Mouse (Mus musculus): ENCODE measurements around the gene Ralb. TPM values are rescaled to one million over a fixed set of nuclear protein-coding genes. Genes with fewer than 3 reads are reported as not detected.

Gene Ralb
- polyA plus RNA-seq, 1 experiment from 2014 or later = 85.5 TPM

- 82% methylated on average over 10 of the region's 10 CpGs for WGBS
- Histone ChIP-seq H3K4me2 (ENCODE audit: low read depth, severe bottlenecking) (no peak overlapping the region), H3K9me3 (ENCODE audit: control insufficient read depth, low read length) (no peaks in the 10 kb centered on the region), H3K27ac (replicated peaks; ENCODE audit: low read depth, low read length) (no peak overlapping the region), H3K9ac (ENCODE audit: low read length) (no peak overlapping the region), H3K27me3 (ENCODE audit: control insufficient read depth, insufficient read depth, low read length) (no peaks in the 10 kb centered on the region), H3K4me3 (ENCODE audit: low read depth, low read length) (no peak overlapping the region), H3K4me1 (ENCODE audit: control insufficient read depth, insufficient read depth, low read length) (0 out of 2 replicates have a peak, but pooled peaks cover 2% of the 10 kb centered on the region), H3K36me3 (ENCODE audit: control insufficient read depth, insufficient read depth, low read length) (no peaks in the 10 kb centered on the region)
- no peak for DNase-seq (ENCODE audit: low spot score)
- no peak for ATAC-seq (ENCODE audit: insufficient number of reproducible peaks, low FRiP score, low TSS enrichment, low read depth)
These were observed 53.8 kb downstream of the Ralb start for GRCm38 (mm10) chr1:119450651-119451345.

DNA sequence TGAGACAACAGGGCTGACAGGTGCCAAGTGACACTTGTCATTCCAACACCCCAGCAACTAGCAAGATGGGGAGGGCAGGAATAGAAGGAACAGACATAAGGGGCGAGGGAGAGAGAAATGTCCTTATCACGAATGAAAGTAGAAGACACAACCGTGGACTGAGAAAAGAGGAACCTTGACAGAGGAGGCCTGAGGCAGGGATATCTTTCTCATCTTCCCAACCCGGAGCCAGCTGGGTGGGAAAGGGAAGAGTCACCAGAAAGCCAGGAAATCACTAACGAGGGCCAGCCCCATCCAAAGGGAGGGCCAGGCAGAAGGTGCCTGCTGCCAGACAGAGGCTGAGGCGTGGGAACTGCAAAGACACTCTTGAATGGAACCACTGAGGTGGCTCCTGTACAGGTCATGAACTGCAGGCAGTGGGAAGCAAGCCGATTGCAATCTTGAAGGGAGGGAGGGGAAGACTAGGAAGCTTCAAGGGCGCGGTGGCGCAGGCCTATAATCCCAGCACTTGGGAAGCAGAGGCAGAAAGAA lies 57.8 kb downstream of the Ralb start:
- Histone ChIP-seq H3K4me1 (ENCODE audit: control insufficient read depth, insufficient read depth, low read length) (0 out of 2 replicates have a peak, but pooled peaks cover 2% of the 10 kb centered on the region), H3K4me2 (ENCODE audit: low read depth, severe bottlenecking) (no peak overlapping the region), H3K9me3 (ENCODE audit: control insufficient read depth, low read length) (no peaks in the 10 kb centered on the region), H3K4me3 (ENCODE audit: low read depth, low read length) (no peak overlapping the region), H3K9ac (ENCODE audit: low read length) (no peak overlapping the region), H3K36me3 (ENCODE audit: control insufficient read depth, insufficient read depth, low read length) (no peaks in the 10 kb centered on the region), H3K27me3 (ENCODE audit: control insufficient read depth, insufficient read depth, low read length) (no peaks in the 10 kb centered on the region), H3K27ac (replicated peaks; ENCODE audit: low read depth, low read length) (no peak overlapping the region)
- DNase-seq (ENCODE audit: low spot score) = no peak
- ATAC-seq (ENCODE audit: insufficient number of reproducible peaks, low FRiP score, low TSS enrichment, low read depth) = no peak
- 67% methylated on average over 10 of the region's 10 CpGs for whole genome bisulfite sequencing

- H3K9me3 ChIP-seq (ENCODE audit: control insufficient read depth, low read length) = no peaks in the 10 kb centered on the region
- H3K9ac ChIP-seq (ENCODE audit: low read length) = no peak overlapping the region
- H3K4me1 ChIP-seq (ENCODE audit: control insufficient read depth, insufficient read depth, low read length) = no peaks in the 10 kb centered on the region
- no peaks in the 10 kb centered on the region for H3K36me3 ChIP-seq (ENCODE audit: control insufficient read depth, insufficient read depth, low read length)
- no peak overlapping the region for H3K4me3 ChIP-seq (ENCODE audit: low read depth, low read length)
- DNase-seq (ENCODE audit: low spot score) = no peak
- H3K27me3 ChIP-seq (ENCODE audit: control insufficient read depth, insufficient read depth, low read length) = no peaks in the 10 kb centered on the region
- H3K27ac ChIP-seq (replicated peaks; ENCODE audit: low read depth, low read length) = no peak overlapping the region
- no peak for ATAC-seq (ENCODE audit: insufficient number of reproducible peaks, low FRiP score, low TSS enrichment, low read depth)
- H3K4me2 ChIP-seq (ENCODE audit: low read depth, severe bottlenecking) = no peak overlapping the region
- WGBS = 89% methylated on average over 21 of the region's 21 CpGs
These were observed 60.8 kb downstream of the Ralb start for GRCm38 (mm10) chr1:119443591-119444350.

DNA sequence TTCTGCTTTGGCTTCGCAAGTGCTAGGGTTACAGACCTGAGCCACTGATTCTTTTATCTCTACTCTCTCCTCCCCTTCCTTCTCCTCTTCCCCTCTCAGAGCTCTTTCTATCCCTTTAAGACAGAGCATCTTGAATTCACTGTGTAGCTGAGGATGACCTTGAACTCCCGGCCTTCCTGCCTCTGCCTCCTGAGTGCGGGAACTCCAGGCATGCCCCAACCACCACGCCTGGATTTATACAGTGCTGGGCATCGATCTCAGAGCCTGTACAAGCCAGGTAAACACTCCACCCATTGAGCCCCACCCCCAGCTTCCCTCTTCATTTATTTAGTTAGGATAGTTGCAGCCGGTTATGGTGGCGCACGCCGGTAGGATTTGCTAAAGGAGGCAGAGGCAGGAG lies 61.7 kb downstream of the Ralb start:
- Histone ChIP-seq H3K4me1 (ENCODE audit: control insufficient read depth, insufficient read depth, low read length) (no peaks in the 10 kb centered on the region), H3K4me3 (ENCODE audit: low read depth, low read length) (no peak overlapping the region), H3K9me3 (ENCODE audit: control insufficient read depth, low read length) (no peaks in the 10 kb centered on the region), H3K27me3 (ENCODE audit: control insufficient read depth, insufficient read depth, low read length) (no peaks in the 10 kb centered on the region), H3K36me3 (ENCODE audit: control insufficient read depth, insufficient read depth, low read length) (no peaks in the 10 kb centered on the region), H3K9ac (ENCODE audit: low read length) (no peak overlapping the region), H3K4me2 (ENCODE audit: low read depth, severe bottlenecking) (no peak overlapping the region), H3K27ac (replicated peaks; ENCODE audit: low read depth, low read length) (no peak overlapping the region)
- no peak for ATAC-seq (ENCODE audit: insufficient number of reproducible peaks, low FRiP score, low TSS enrichment, low read depth)
- DNase-seq (ENCODE audit: low spot score) = no peak
- 95% methylated on average over 9 of the region's 9 CpGs for WGBS

- H3K4me2 ChIP-seq (ENCODE audit: low read depth, severe bottlenecking) = no peak overlapping the region
- H3K4me1 ChIP-seq (ENCODE audit: control insufficient read depth, insufficient read depth, low read length) = no peaks in the 10 kb centered on the region
- no peak overlapping the region for H3K4me3 ChIP-seq (ENCODE audit: low read depth, low read length)
- no peak for DNase-seq (ENCODE audit: low spot score)
- H3K9me3 ChIP-seq (ENCODE audit: control insufficient read depth, low read length) = no peaks in the 10 kb centered on the region
- no peaks in the 10 kb centered on the region for H3K36me3 ChIP-seq (ENCODE audit: control insufficient read depth, insufficient read depth, low read length)
- no peaks in the 10 kb centered on the region for H3K27me3 ChIP-seq (ENCODE audit: control insufficient read depth, insufficient read depth, low read length)
- 92% methylated on average over 9 of the region's 9 CpGs for WGBS
- H3K9ac ChIP-seq (ENCODE audit: low read length) = no peak overlapping the region
- no peak for ATAC-seq (ENCODE audit: insufficient number of reproducible peaks, low FRiP score, low TSS enrichment, low read depth)
- no peak overlapping the region for H3K27ac ChIP-seq (replicated peaks; ENCODE audit: low read depth, low read length)
These were observed 66.4 kb downstream of the Ralb start for GRCm38 (mm10) chr1:119438105-119438637.

DNA sequence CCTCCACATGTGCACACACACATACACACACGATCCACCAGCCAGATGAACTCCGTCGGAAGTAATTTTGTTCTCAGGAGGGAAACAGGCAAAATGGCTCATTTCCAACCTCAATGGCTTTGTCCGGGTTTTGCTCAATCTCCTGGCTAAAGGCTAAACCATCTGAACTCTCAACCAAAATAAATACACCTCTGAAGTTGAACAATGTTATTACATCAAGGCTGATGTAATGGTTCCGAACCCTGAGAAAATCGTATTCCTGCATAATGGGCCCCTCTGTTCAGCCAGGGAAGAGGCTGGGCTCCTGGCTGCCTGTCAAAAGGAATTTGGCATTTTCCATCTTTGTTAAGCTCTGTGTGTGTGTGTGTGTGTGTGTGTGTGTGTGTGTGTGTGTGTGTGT lies 67.2 kb downstream of the Ralb start:
- DNase-seq (ENCODE audit: low spot score) = no peak
- no peak overlapping the region for H3K4me3 ChIP-seq (ENCODE audit: low read depth, low read length)
- no peak overlapping the region for H3K27ac ChIP-seq (replicated peaks; ENCODE audit: low read depth, low read length)
- H3K27me3 ChIP-seq (ENCODE audit: control insufficient read depth, insufficient read depth, low read length) = no peaks in the 10 kb centered on the region
- WGBS = 87% methylated on average over 6 of the region's 6 CpGs
- no peaks in the 10 kb centered on the region for H3K4me1 ChIP-seq (ENCODE audit: control insufficient read depth, insufficient read depth, low read length)
- ATAC-seq (ENCODE audit: insufficient number of reproducible peaks, low FRiP score, low TSS enrichment, low read depth) = no peak
- no peak overlapping the region for H3K4me2 ChIP-seq (ENCODE audit: low read depth, severe bottlenecking)
- no peaks in the 10 kb centered on the region for H3K9me3 ChIP-seq (ENCODE audit: control insufficient read depth, low read length)
- no peaks in the 10 kb centered on the region for H3K36me3 ChIP-seq (ENCODE audit: control insufficient read depth, insufficient read depth, low read length)
- no peak overlapping the region for H3K9ac ChIP-seq (ENCODE audit: low read length)

DNA sequence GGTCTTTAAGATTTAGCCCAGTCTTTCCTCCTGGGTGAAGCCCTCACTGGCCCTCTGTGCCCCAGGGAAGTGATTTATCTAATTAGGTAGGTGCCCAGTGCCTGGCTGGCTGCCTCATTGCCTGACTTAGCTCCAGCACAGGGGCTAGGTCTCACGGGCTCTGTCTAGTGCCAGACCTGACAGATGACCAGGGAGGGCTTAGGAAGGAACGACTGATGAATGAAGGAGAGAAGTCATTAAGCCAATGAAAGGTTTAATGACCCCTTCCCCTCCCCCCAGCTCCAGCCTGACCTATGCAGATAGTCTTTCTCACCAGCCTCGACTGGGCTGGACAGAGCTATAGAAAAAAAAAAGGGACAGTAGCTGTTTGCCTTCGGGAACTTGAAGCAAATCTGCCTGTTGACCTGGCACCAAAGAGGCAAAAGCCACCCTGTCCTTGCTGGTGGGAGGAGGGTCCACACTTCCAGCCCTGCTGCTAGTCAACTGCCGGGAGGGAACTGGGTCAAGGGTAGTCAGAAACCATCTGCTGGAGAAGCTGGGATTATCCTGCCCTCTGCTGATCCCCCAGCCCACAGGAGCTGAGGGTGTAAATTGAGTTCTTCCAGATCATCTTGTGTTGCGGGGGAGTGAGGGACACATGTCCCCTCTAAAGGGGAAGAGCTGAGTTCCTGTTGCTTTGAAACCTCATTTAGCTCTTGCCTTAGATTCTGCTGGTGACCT lies 80.3 kb downstream of the Ralb start:
- ATAC-seq (ENCODE audit: insufficient number of reproducible peaks, low FRiP score, low TSS enrichment, low read depth) = no peak
- WGBS = 10% methylated on average over 6 of the region's 6 CpGs
- Histone ChIP-seq H3K27ac (replicated peaks; ENCODE audit: low read depth, low read length) (no peak overlapping the region), H3K4me1 (ENCODE audit: control insufficient read depth, insufficient read depth, low read length) (peaks cover 13% of the 10 kb centered on the region), H3K4me3 (ENCODE audit: low read depth, low read length) (no peak overlapping the region), H3K9me3 (ENCODE audit: control insufficient read depth, low read length) (no peaks in the 10 kb centered on the region), H3K27me3 (ENCODE audit: control insufficient read depth, insufficient read depth, low read length) (peaks cover 50% of the 10 kb centered on the region), H3K4me2 (ENCODE audit: low read depth, severe bottlenecking) (no peak overlapping the region), H3K9ac (ENCODE audit: low read length) (no peak overlapping the region), H3K36me3 (ENCODE audit: control insufficient read depth, insufficient read depth, low read length) (no peaks in the 10 kb centered on the region)
- no peak for DNase-seq (ENCODE audit: low spot score)

DNA sequence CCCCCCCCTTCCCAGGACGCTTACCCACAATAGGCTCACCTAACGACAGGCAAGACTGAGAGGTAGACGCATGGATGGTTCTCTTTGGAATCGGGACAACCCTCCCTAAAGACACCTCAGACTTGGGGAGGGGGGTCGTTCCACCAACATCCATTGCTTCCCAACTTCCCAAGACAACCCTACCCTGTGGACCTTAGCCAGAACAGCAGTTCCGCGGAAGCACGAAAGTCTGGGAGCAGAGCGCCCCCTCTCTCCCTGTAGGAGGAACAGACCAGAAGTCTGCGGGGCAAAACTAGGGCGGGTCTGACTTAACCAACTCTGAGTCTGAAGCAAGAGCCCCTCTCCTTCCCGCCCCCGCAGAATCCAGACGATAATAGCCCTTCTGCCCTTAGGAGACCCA lies 81.1 kb downstream of the Ralb start:
- Histone ChIP-seq H3K9me3 (ENCODE audit: control insufficient read depth, low read length) (no peaks in the 10 kb centered on the region), H3K4me2 (ENCODE audit: low read depth, severe bottlenecking) (no peak overlapping the region), H3K27me3 (ENCODE audit: control insufficient read depth, insufficient read depth, low read length) (peaks cover 56% of the 10 kb centered on the region), H3K9ac (ENCODE audit: low read length) (no peak overlapping the region), H3K4me1 (ENCODE audit: control insufficient read depth, insufficient read depth, low read length) (peaks cover 13% of the 10 kb centered on the region), H3K27ac (replicated peaks; ENCODE audit: low read depth, low read length) (no peak overlapping the region), H3K4me3 (ENCODE audit: low read depth, low read length) (no peak overlapping the region), H3K36me3 (ENCODE audit: control insufficient read depth, insufficient read depth, low read length) (no peaks in the 10 kb centered on the region)
- 5% methylated on average over 14 of the region's 14 CpGs for WGBS
- ATAC-seq (ENCODE audit: insufficient number of reproducible peaks, low FRiP score, low TSS enrichment, low read depth) (no peak), DNase-seq (ENCODE audit: low spot score) (peak; percentile 42)

Measured in limb, embryonic 11.5 days (tissue).